Mouse (Mus musculus) cerebellum, adult 11 months (tissue): ENCODE data around the gene Oxa1l.
"Not testable (repeated sequence)": the region's sequence is repeated elsewhere in the genome, so short reads cannot be mapped to it uniquely, and the experiment has no call there.

ENCODE experiments used
- DNase-seq: peaks from one replicate; pipeline ENCODE4 v3.0.0; 2022

The Oxa1l gene

GRCm38 (mm10) chr14:54360577-54361340 lies at the start of gene Oxa1l:
Gene Oxa1l (plus strand): TSS chr14:54360834.
- peak; percentile 95 for DNase-seq

- no peak for DNase-seq
Observed at GRCm38 (mm10) chr14:54311763-54312162, 48.9 kb upstream of the Oxa1l start.

- no peak for DNase-seq
Observed at GRCm38 (mm10) chr14:54321556-54322376, 38.9 kb upstream of the Oxa1l start.

- no peak for DNase-seq
Observed at GRCm38 (mm10) chr14:54324486-54324885, 36.1 kb upstream of the Oxa1l start.

GRCm38 (mm10) chr14:54328548-54328947 lies 32.1 kb upstream of the Oxa1l start:
- no peak for DNase-seq

GRCm38 (mm10) chr14:54329201-54329600 lies 31.4 kb upstream of the Oxa1l start:
- no peak for DNase-seq

- no peak for DNase-seq
Observed at GRCm38 (mm10) chr14:54331178-54331577, 29.5 kb upstream of the Oxa1l start.

- no peak for DNase-seq
Observed at GRCm38 (mm10) chr14:54332176-54333074, 28.2 kb upstream of the Oxa1l start.

GRCm38 (mm10) chr14:54333452-54334189 lies 27.0 kb upstream of the Oxa1l start:
- no peak for DNase-seq

- no peak for DNase-seq
Observed at GRCm38 (mm10) chr14:54340836-54341235, 19.8 kb upstream of the Oxa1l start.

GRCm38 (mm10) chr14:54341807-54342206 lies 18.8 kb upstream of the Oxa1l start:
- not testable (repeated sequence) for DNase-seq

- DNase-seq, result not testable (repeated sequence)
Observed at GRCm38 (mm10) chr14:54350773-54351541, 9.7 kb upstream of the Oxa1l start.

GRCm38 (mm10) chr14:54352314-54352713 lies 8.3 kb upstream of the Oxa1l start:
- no peak for DNase-seq

- DNase-seq, result no peak
Observed at GRCm38 (mm10) chr14:54354406-54354805, 6.2 kb upstream of the Oxa1l start.

GRCm38 (mm10) chr14:54363156-54363555 lies 2.5 kb downstream of the Oxa1l start:
- no peak for DNase-seq

- DNase-seq, result no peak
Observed at GRCm38 (mm10) chr14:54365026-54365645, 4.5 kb downstream of the Oxa1l start.

- no peak for DNase-seq
Observed at GRCm38 (mm10) chr14:54366581-54366980, 5.9 kb downstream of the Oxa1l start.

- DNase-seq, result no peak
Observed at GRCm38 (mm10) chr14:54367429-54368060, 6.9 kb downstream of the Oxa1l start.

GRCm38 (mm10) chr14:54369372-54369771 lies 8.7 kb downstream of the Oxa1l start:
- no peak for DNase-seq

GRCm38 (mm10) chr14:54370595-54370994 lies 10.0 kb downstream of the Oxa1l start:
- DNase-seq, result no peak
